Mouse (Mus musculus) cortical plate, adult 2 months (tissue): ENCODE measurements around the gene Cnga1.

Experiments
- CTCF ChIP-seq: fragments of 200-500 bp; IDR thresholded peaks from 2 replicates; pipeline ENCODE4 v1.5.1; 2011; ENCODE audit warnings: mild to moderate bottlenecking, control low read depth, low read length; ENCODE audit not compliant: insufficient read depth; ENCODE audit errors: extremely low read depth
- POLR2A ChIP-seq: fragments of 200-500 bp; IDR thresholded peaks from 2 replicates; pipeline ENCODE4 v1.6.1; 2011; ENCODE audit warnings: mild to moderate bottlenecking, low read length, control low read depth; ENCODE audit not compliant: insufficient read depth; ENCODE audit errors: extremely low read depth

DNA sequence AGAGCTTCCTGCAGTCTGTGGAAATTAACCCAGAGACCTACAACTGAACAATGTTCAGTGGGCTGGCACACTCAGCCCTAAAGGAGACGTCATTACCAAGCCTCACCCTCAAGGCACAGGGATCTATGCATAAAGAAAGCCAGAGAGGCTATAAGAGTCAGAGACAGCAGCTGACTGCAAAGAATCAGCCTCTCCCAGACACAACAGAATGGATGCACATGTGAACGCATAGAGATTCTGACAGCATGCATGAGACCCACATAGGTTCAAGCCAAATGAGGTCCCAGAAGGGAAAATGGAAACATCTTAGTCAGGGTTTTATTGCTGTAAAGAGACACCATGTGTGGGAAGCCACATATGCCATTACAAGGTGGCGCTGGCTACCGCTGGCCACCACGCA, 46.4 kb upstream of the Cnga1 start:
- TF ChIP-seq CTCF (no peak), POLR2A (no peak)
